Comparison of ENCODE assay signal across 9 mouse cellular contexts in genomic region chr7:43873237-43873636, GRCm38 (mm10). TPM values are rescaled to one million over a fixed set of nuclear protein-coding genes. Genes with fewer than 3 reads are reported as not detected.
DNase-seq lines count a peak whose midpoint lies in the region; ATAC-seq and TF ChIP-seq lines count a peak whose summit lies in the region.
"Had no signal": no experiment of that assay in that cellular context is flagged by ENCODE, and none has a peak within 500 bp of the region (broad histone marks: within the 10 kb centered on the region; RNA-seq: fewer than 3 reads in every experiment).

No protein-coding gene starts in this region.

- peak; percentile 38 for DNase-seq in thymus, adult 2 months
- DNase-seq in thymus, adult 18-20 months: no peak
- DNase-seq in cerebellum, postnatal 25 days: peak; percentile 35 to 71
- peak; percentile 77 for DNase-seq in gastrocnemius, postnatal 10 days
- DNase-seq in limb, embryonic 11.5 days (ENCODE audit: low spot score): peak; percentile 90
- peak; percentile 69 for DNase-seq in thymus, postnatal 4 days

- WGBS in thymus, adult 2 months: 21% methylated on average over 10 of the region's 10 CpGs
- 8% methylated on average over 10 of the region's 10 CpGs for WGBS in kidney, embryonic 14.5 days
- WGBS in limb, embryonic 11.5 days: 7% methylated on average over 10 of the region's 10 CpGs
- 4% methylated on average over 10 of the region's 10 CpGs for WGBS in neural tube, embryonic 12.5 days

- no peak overlapping the region for H3K9ac ChIP-seq in kidney, embryonic 14.5 days (ENCODE audit: low read depth, low read length)
- H3K9ac ChIP-seq in limb, embryonic 11.5 days (ENCODE audit: low read length): no peak overlapping the region
- H3K9ac ChIP-seq in neural tube, embryonic 12.5 days: no peak overlapping the region

- no peak overlapping the region for H3K27ac ChIP-seq in thymus, adult 2 months (ENCODE audit: control insufficient read depth, insufficient read depth, low read length)
- no peak overlapping the region for H3K27ac ChIP-seq in kidney, embryonic 14.5 days (ENCODE audit: low read depth, low read length)
- no peak overlapping the region for H3K27ac ChIP-seq in limb, embryonic 11.5 days (replicated peaks; ENCODE audit: low read depth, low read length)
- H3K27ac ChIP-seq in neural tube, embryonic 12.5 days: no peak overlapping the region

- H3K36me3 ChIP-seq in thymus, adult 2 months (ENCODE audit: control insufficient read depth, insufficient read depth, low read length): no peaks in the 10 kb centered on the region
- no peaks in the 10 kb centered on the region for H3K36me3 ChIP-seq in kidney, embryonic 14.5 days (ENCODE audit: control insufficient read depth, insufficient read depth, low read length)
- H3K36me3 ChIP-seq in limb, embryonic 11.5 days (ENCODE audit: control insufficient read depth, insufficient read depth, low read length): no peaks in the 10 kb centered on the region
- no peaks in the 10 kb centered on the region for H3K36me3 ChIP-seq in neural tube, embryonic 12.5 days

- H3K4me2 ChIP-seq in kidney, embryonic 14.5 days (replicated peaks; ENCODE audit: low read depth, low read length): no peak overlapping the region
- H3K4me2 ChIP-seq in limb, embryonic 11.5 days (ENCODE audit: low read depth, severe bottlenecking): no peak overlapping the region
- no peak overlapping the region for H3K4me2 ChIP-seq in neural tube, embryonic 12.5 days (replicated peaks)

- H3K4me1 ChIP-seq in thymus, adult 2 months (replicated peaks; ENCODE audit: control insufficient read depth, insufficient read depth, low read length): no peaks in the 10 kb centered on the region
- no peaks in the 10 kb centered on the region for H3K4me1 ChIP-seq in kidney, embryonic 14.5 days (ENCODE audit: control insufficient read depth, insufficient read depth, low read length)
- H3K4me1 ChIP-seq in limb, embryonic 11.5 days (ENCODE audit: control insufficient read depth, insufficient read depth, low read length): peaks cover 4% of the 10 kb centered on the region; the same call in 1 of the 2 replicates
- H3K4me1 ChIP-seq in neural tube, embryonic 12.5 days: no peaks in the 10 kb centered on the region

- TF ChIP-seq POLR2A in thymus, adult 2 months (IDR thresholded peaks at IDR 0.05; ENCODE audit: control insufficient read depth, extremely low read depth, insufficient read depth, low read length, poor library complexity): no peak

- H3K4me3 ChIP-seq in thymus, adult 2 months (ENCODE audit: control insufficient read depth, insufficient read depth, low read length): no peak overlapping the region
- no peak overlapping the region for H3K4me3 ChIP-seq in kidney, embryonic 14.5 days (ENCODE audit: low read length)
- H3K4me3 ChIP-seq in limb, embryonic 11.5 days (ENCODE audit: low read depth, low read length): no peak overlapping the region
- H3K4me3 ChIP-seq in neural tube, embryonic 12.5 days: no peak overlapping the region
- H3K4me3 ChIP-seq: erythroblast, embryonic 14.5 days had no signal

- peak; percentile 63 for ATAC-seq in kidney, embryonic 14.5 days (ENCODE audit: low FRiP score, low TSS enrichment)
- ATAC-seq in limb, embryonic 11.5 days (ENCODE audit: insufficient number of reproducible peaks, low FRiP score, low TSS enrichment, low read depth): no peak; the same call in 1 of the 2 replicates
- peak; percentile 65 for ATAC-seq in neural tube, embryonic 12.5 days (ENCODE audit: low FRiP score, low read depth)

- H3K27me3 ChIP-seq in thymus, adult 2 months (ENCODE audit: control insufficient read depth, insufficient read depth, low read length): no peaks in the 10 kb centered on the region
- H3K27me3 ChIP-seq in kidney, embryonic 14.5 days (ENCODE audit: control insufficient read depth, insufficient read depth, low read length): no peaks in the 10 kb centered on the region
- no peaks in the 10 kb centered on the region for H3K27me3 ChIP-seq in limb, embryonic 11.5 days (ENCODE audit: control insufficient read depth, insufficient read depth, low read length)
- no peaks in the 10 kb centered on the region for H3K27me3 ChIP-seq in neural tube, embryonic 12.5 days (replicated peaks)

- TF ChIP-seq CTCF in thymus, adult 2 months (IDR thresholded peaks at IDR 0.05; ENCODE audit: borderline replicate concordance, control insufficient read depth, extremely low read depth, insufficient read depth, low read length, poor library complexity): peak; percentile 78

- no peaks in the 10 kb centered on the region for H3K9me3 ChIP-seq in kidney, embryonic 14.5 days (ENCODE audit: control insufficient read depth, low read length)
- H3K9me3 ChIP-seq in limb, embryonic 11.5 days (ENCODE audit: control insufficient read depth, low read length): no peaks in the 10 kb centered on the region
- no peaks in the 10 kb centered on the region for H3K9me3 ChIP-seq in neural tube, embryonic 12.5 days

RNA-seq across cellular contexts. Expression of gene Klk4, which starts 7.7 kb away (rescaled TPM):
- 1.9 and 2.0 TPM in 2 replicates for polyA plus RNA-seq in thymus, adult 2 months (2012; rRNA removed)
- not detected for total RNA-seq in gastrocnemius, postnatal 10 days (2021)
- 0.28 TPM in 1 of 2 replicates, not detected in the other for polyA plus RNA-seq in kidney, embryonic 14.5 days (2014; fragmentation: Nextera tagmentation; extraction: Ambion mirVana)
- 0.16 TPM in 2 replicates for polyA plus RNA-seq in limb, embryonic 11.5 days (2014; fragmentation: Nextera tagmentation; extraction: Ambion mirVana)
- 0.15 and 0.20 TPM in 2 replicates for polyA plus RNA-seq in neural tube, embryonic 12.5 days (2016; fragmentation: Nextera tagmentation; extraction: Ambion mirVana)
- polyA plus RNA-seq: erythroblast, embryonic 14.5 days had no signal

RNA-seq across cellular contexts. Expression of gene Klk5, which starts 31.5 kb away (rescaled TPM):
- 0.87 and 1.8 TPM in 2 replicates for polyA plus RNA-seq in thymus, adult 2 months (2012; rRNA removed)
- total RNA-seq in gastrocnemius, postnatal 10 days (2021): not detected
- polyA plus RNA-seq in kidney, embryonic 14.5 days (2014; fragmentation: Nextera tagmentation; extraction: Ambion mirVana): not detected in 2 replicates
- polyA plus RNA-seq in limb, embryonic 11.5 days (2014; fragmentation: Nextera tagmentation; extraction: Ambion mirVana): not detected in 2 replicates
- polyA plus RNA-seq in neural tube, embryonic 12.5 days (2016; fragmentation: Nextera tagmentation; extraction: Ambion mirVana): not detected in 2 replicates

RNA-seq across cellular contexts. Expression of gene Klk6, which starts 48.9 kb away (rescaled TPM):
- polyA plus RNA-seq in thymus, adult 2 months (2012; rRNA removed): 1.2 and 3.5 TPM in 2 replicates
- total RNA-seq in gastrocnemius, postnatal 10 days (2021): not detected
- polyA plus RNA-seq in kidney, embryonic 14.5 days (2014; fragmentation: Nextera tagmentation; extraction: Ambion mirVana): not detected in 2 replicates
- polyA plus RNA-seq in limb, embryonic 11.5 days (2014; fragmentation: Nextera tagmentation; extraction: Ambion mirVana): 0.24 TPM in 1 of 2 replicates, not detected in the other
- not detected in 2 replicates for polyA plus RNA-seq in neural tube, embryonic 12.5 days (2016; fragmentation: Nextera tagmentation; extraction: Ambion mirVana)
- polyA plus RNA-seq: erythroblast, embryonic 14.5 days had no signal

Comparison
In these comparisons a context has a peak if more than half of its experiments do, and no peak if none do; other contexts are left out.
1. DNase-seq: peak in thymus, adult 2 months (single experiment), cerebellum, postnatal 25 days (2 of 2), gastrocnemius, postnatal 10 days (single experiment), limb, embryonic 11.5 days (single experiment) and thymus, postnatal 4 days (single experiment); none in thymus, adult 18-20 months (0 of 2).